In genomic region chr5:138697466-138697865, GRCm38 (mm10) we compare ENCODE assay signal across 16 mouse cellular contexts.
"Had no signal": no experiment of that assay in that cellular context is flagged by ENCODE, and none has a peak within 500 bp of the region (broad histone marks: within the 10 kb centered on the region; RNA-seq: fewer than 3 reads in every experiment).

No protein-coding gene starts in this region.

- H3K9me3 ChIP-seq: lung, embryonic 15.5 days; midbrain, embryonic 13.5 days; midbrain, embryonic 15.5 days; neural tube, embryonic 12.5 days had no signal

- H3K36me3 ChIP-seq: lung, embryonic 15.5 days; midbrain, embryonic 13.5 days; midbrain, embryonic 15.5 days; neural tube, embryonic 12.5 days had no signal

- H3K4me2 ChIP-seq: lung, embryonic 15.5 days; midbrain, embryonic 11.5 days; midbrain, embryonic 13.5 days; midbrain, embryonic 15.5 days; neural tube, embryonic 12.5 days had no signal

- H3K4me1 ChIP-seq: lung, embryonic 15.5 days; midbrain, embryonic 13.5 days; midbrain, embryonic 15.5 days; neural tube, embryonic 12.5 days had no signal

- ATAC-seq: liver, postnatal 0 days; lung, postnatal 0 days; midbrain, embryonic 13.5 days; midbrain, embryonic 15.5 days had no signal

- H3K9ac ChIP-seq: liver, postnatal 0 days; lung, embryonic 15.5 days; midbrain, embryonic 13.5 days; midbrain, embryonic 15.5 days; neural tube, embryonic 12.5 days had no signal

- H3K27ac ChIP-seq: lung, embryonic 15.5 days; macrophage; midbrain, embryonic 13.5 days; midbrain, embryonic 15.5 days; neural tube, embryonic 12.5 days had no signal

- H3K4me3 ChIP-seq: lung, embryonic 15.5 days; megakaryocyte, embryonic 14.5 days; midbrain, embryonic 13.5 days; midbrain, embryonic 15.5 days; neural tube, embryonic 12.5 days had no signal

- H3K27me3 ChIP-seq: lung, embryonic 15.5 days; midbrain, embryonic 13.5 days; midbrain, embryonic 15.5 days; neural tube, embryonic 12.5 days had no signal

- DNase-seq: liver, postnatal 0 days; lung, adult 2 months; lung, postnatal 14 days; lung, postnatal 36 days; right cerebral cortex, postnatal 14 days; thymus, adult 18-20 months; thymus, postnatal 14 days; thymus, postnatal 36 days had no signal
